Mouse (Mus musculus): ENCODE results near the gene Cyp24a1. TPM values are rescaled to one million over a fixed set of nuclear protein-coding genes. Genes with fewer than 3 reads are reported as not detected.
"Not testable (repeated sequence)": the region's sequence is repeated elsewhere in the genome, so short reads cannot be mapped to it uniquely, and the experiment has no call there.

Gene Cyp24a1
- total RNA-seq, 2 experiments from 2014 or later: not detected

DNA sequence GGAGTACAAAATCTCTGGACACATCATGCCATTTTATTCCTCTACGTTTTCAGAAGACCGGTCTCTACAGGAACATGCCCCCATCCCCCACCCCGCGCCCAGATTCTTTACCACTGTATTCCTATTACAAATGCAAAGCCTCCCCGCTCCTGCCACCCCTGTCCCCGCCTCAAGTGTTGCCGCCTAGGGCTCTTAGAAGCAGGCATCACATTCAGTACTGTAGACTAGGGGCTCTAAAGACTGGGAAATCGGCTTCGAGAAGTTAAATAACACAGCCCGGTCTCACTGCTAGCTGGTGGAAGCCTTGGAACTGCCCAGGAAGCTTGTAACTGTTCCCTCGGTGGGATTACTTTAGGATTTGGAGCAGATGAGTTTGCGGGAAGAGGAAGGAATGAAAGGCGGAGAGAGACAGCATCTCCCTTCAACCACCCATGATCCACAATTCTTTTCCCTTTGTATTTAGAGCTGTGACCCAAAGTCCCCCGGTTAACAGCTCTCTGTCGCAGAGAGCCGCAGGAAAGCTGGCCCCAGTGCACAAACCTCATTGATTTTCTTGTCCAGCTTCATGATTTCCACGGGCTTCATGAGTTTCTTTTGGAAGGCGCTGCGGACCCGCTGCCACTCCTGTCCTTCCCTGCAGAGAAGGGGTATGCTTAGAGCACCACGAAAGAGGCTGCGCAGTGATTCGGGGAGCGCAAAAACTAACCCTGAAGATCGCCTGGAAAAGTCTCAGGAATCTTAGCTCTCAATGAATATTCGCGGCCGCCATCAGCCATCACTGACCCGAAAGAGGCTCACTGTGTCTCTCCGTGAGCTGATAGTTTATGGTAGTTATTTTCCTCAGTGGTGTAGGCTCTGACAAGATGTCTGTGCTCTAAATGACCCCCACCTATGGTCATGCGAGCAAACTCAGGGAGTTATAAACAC, 1.9 kb downstream of the Cyp24a1 start:
- no peak for DNase-seq

DNA sequence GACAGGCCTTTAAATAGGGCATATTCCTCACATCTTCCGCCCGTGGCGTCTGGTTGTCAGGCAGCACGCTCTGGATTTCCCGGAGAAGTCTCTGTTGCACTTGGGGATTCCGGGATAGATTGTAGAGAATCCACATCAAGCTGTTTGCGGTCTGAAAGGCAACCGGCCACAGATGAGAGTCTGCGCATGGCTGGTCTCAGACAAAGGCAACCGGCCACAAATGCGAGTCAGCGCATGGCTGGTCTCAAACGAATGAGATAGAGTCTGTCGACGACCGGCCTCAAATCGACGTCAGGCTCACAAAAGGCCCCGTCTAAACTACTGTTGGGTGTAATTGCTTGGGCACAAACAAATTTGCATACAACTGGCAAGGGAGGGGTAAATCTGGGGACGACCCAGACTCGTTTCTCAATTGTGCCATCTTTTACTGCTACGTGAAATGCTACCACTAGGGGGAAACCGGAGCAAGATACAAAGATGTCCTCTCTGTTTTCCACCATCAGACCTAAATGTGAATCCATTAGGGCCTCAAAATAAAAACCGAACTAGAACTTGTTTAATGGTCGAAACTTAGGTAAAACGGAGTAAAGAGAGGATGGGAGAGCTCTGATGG, 8.9 kb downstream of the Cyp24a1 start:
- DNase-seq: no peak

DNA sequence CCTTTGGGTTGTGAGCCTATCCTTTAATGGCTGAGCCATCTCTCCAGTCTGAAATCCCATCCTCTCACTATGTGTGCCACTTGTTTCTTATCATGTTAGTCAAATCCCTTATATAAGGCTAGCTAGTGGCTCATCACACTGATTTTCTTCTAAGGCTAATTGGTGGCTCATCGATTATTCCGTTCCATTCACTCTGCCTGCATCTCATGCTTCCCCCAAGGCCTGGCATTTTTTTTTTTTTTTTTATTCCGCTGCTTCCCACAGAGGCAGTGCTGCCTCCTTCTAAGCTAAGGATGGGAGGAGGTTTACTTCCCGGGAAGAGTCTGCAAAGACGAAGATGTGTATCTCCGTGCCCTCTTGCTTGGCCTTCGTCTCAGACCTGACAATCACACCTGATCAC, 9.7 kb downstream of the Cyp24a1 start:
- DNase-seq: no peak

DNA sequence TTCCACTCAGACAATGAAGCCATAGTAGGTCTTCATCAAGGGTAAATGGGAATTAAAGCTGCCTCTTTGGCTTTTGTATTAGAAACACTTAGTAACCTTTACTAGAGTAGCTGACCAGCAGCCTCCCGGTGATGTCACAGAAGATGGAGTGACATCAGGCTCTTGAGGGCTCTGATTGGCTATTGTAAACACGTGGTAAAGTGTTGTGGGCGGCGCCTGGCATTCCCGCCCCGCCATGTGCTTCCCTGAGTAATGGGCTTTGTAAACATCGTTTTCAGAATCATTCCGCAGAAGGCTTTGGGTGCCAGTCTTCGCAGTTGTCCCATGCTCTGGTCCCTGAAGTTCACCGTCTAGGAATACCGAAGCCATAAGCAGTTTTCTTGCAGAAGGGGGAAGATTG, 13.0 kb downstream of the Cyp24a1 start:
- no peak for DNase-seq

DNA sequence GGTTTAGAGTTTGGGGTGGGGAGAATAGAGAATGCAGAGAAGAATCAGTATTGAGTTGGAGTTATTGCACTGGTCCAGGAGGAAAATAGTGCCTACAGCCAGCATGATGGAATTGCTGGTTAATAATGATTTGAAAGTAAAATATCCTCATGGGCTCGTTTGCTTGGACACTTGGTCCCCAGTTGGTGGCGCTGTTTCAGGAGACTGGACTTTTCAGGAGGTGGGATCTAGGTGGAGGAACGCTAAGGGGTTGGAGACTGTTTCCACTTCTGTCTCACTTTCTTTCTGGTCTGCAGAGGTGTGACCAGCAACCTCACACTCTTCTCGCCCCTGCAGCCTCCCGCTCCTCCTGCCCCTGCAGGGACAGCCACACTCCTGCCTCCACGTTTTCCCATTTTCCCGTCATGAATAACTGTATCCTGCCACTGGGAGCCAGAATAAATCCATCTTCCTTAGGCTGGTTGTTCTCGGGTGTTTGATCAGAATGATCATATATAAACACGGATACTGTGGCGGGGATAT, 14.9 kb downstream of the Cyp24a1 start:
- no peak for DNase-seq

DNA sequence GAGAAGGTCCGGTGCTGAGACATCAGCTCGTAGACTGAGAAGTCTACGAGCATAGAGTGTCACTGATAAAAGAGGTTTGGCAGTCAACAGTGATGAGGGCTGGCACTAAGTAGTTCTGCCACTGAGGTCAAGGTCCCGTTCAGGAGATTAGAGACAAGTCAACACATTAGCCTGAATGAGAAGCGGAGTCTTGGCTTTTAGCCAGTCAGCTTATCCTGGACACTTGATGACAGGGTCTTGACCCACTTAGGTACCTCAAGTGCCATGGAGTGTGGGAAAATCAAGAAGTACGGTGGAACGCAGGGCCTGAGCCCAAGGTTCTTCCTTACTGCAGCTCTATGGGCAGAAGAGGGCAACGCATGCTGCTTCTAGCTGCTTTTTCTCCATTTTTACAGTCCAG, 20.3 kb downstream of the Cyp24a1 start:
- DNase-seq: no peak

DNA sequence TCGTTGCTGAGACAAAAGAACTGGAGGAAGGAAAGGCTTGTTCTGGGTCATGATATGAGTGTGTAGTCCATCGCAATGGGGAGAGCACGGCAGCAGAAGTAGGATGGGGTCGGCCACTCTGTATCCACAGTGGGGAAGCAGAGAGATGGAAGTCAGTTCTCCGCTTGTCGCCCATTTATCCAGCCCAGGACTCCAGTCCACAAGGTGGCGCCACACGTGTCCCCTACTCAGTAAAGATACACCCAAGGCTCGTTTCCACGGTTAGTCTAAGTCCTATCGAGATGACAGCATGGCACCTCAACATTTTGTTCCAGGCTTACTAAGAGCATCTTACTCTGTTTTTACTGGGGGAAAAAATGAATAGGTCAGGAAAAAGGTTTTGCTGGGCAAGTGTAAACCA, 20.7 kb downstream of the Cyp24a1 start:
- DNase-seq: peak; percentile 28

DNA sequence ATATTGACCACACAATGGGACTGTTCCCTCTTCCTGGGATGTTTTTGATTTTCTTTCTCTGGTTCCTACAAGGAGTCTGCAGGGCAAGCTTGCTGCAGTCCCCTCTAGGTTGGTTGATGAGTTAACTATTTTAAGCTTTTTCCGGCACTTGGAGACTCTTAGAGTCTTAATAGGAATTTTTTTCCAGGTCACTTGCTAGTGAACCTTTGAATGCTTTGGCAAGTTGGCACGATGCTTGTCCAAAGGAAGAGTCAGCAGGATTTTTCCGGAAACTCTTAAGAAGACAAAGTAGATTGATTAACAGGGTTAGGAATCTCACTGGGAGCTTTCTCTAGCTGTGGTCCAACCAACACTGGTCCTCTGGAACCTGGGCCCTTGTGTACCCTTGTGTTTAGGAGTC, 21.8 kb downstream of the Cyp24a1 start:
- DNase-seq: no peak

DNA sequence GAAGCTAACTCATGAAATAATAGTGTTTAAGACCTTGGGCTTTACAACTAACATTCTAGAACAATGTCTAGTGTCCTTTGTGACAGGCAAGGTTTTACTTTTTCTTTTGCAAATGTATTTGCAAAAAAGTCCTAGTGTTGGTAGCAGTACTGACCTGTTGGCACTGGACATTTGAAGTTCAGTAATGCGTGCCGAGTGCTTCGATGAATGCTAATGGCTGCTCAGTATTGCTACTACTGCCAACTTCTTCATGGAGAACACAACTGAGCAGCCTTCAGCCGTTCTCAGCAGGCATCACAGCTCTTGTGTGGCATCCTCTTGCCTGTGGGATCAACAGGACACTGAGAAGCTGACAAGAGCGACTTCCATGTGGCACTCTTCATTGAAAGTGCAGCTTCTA, 22.8 kb downstream of the Cyp24a1 start:
- DNase-seq: no peak

DNA sequence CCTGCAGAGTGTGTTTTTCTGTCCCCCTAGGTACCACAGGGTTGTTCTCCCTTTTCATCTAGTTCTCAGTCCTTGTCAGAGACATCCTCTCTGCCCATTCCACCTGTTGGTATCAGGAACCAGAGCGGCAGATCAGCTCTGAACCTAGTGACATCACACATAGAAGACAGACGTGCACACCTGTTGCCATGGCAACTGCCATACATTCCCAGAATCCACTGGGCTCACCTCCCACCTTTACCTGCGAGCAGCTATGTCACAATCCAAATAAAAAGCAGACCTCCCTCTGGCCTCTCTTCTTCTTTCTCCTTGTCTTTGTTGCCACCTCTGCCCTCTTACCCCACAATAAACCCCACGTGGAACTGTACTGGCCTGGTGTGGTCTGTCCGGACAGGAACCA, 26.4 kb downstream of the Cyp24a1 start:
- no peak for DNase-seq

DNA sequence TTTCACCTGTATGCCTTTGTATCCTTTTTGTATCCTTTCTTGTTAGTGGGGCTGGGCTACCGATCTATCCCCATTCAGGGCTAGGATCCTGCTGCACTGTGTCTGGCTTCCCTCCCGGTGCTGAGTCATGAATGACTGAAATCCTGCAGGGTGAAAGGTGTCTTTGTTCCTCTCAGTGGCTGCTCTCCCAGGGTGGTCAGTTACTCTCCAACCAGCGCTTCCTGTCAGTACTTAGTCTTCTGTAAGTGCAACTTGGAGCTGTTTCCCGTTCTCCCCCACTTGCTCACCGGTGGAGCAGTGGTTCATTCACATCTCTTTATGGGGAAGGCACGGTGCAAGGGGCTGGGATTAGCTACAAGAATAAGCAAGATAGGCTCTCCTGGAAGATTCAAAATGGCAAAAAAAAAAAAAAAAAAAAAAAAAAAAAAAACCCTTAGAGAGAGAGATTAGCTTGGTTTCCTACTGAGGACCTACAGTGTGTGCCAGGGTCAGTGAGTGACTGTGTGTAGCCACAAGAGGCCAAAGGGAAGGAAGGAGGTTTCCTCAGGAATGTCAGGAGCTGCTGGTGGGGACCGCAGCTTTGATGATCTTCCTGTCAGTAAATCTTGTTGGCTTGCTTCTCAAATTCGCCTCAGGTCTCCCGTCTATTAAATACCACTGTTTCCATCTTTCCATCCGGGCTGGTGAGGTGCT, 27.2 kb downstream of the Cyp24a1 start:
- DNase-seq: peak; percentile 20

DNA sequence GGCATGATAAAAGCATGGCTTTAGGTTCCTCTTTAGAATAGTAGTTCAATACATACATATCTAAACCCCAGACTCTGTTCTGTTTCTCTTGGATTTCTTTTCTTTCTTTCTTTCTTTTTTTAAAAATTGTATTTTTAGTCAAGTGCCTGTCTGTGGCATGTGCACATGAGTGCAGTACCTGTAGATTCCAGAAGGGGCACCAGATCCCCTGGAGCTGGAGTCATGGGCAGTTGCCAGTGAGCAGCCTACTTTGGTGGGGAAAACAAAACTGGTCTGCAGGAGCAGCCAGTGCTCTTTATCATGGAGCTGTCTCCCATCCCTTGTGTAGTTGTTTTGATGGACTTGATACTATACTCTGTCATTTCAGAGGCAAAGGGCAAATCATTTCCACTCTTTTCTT, 28.9 kb downstream of the Cyp24a1 start:
- DNase-seq: no peak

DNA sequence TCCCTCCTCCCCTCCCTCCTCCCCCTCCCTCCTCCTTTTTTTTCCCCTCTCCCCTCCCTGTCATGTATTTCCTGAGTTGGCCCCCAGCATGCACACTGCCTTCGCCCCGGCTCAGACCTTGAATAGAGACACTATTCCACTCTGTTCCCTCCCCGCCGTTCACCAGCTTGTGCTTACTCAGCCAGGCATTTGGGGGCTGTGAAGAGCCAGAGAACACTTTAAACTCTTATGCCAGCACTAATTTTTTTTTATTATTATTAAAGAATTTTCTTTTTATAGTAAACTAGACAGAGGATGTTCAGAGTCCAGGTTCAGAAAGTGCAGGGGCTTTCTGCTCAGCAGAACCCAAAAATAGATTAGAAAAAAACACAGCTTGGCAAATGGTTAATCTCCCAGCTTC, 32.1 kb downstream of the Cyp24a1 start:
- DNase-seq: no peak

DNA sequence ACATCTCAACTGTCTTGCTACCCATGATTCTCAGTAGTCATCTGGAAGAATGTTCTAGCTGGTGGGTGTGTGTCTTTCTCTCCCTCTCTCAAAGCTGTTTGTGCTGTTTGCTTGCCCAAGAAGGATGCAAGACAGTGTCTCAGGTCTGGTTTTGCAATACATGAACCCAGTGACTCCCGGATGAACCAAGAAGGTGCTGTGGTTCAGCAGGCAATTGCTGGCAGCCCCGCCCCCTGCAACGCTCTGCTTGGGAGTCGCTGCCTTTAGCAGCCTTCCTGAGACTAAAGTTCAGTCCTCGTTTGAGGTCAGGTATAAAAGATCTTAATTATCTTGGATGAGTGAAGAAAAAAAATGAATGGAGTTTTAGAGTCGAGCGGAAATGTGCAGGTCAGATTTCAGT, 35.3 kb downstream of the Cyp24a1 start:
- DNase-seq: no peak

DNA sequence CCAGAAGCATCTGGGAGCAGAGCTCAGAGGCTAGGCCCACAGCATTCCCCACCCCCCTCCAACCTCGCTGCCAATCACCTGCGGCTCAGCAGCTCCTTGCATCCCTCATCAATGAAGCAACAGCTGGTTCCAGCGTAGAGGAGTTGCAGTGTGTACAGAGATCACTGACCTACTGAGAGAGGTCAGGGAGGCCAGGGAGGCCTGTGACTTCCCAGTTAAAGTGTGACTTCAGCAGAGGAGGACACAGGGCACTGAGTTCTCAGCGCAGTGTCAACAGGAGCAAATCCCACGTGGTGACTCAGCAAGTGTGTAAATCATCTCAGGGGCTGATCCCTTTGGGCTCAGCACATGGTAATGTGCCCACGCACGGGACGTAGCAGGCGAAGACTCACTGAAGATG, 37.1 kb downstream of the Cyp24a1 start:
- DNase-seq: no peak

DNA sequence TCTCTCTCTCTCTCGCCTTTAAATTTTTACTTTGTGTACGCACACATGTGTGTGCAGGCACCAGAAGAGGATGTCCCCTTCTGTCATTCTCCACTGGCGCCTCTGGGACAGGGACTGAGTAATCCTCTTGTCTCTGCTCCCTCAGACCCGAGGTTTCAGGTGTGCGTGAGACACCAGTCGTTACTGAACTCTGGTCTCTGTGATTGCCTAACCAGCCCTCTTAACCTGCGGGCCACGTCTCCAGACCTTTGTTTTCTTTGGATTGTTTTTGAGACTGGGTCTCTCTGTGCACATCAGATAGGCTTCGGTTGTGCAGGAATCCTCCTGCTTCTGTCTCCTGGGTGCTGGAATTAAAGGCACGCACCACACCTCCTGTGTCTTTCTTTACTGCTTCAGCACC, 37.8 kb downstream of the Cyp24a1 start:
- no peak for DNase-seq

DNA sequence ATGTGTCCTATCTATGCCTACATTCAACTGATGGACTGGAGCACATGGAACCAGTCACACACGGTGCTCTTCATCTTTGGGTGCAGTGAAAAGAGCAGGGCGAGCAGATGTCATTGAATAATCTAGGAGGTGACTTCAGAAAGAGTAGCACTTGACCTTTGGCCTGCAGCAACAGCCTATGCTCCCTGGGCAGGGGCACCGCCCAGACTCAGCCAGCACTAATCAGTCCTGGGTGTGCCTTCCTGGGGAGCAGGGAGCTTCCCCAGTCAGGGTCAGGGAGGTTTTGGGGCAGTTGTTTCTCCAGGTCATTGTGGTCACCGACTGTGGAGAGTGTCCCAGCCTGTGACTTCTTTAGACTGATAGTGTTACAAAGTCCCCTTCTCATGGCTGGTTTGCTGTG, 43.1 kb downstream of the Cyp24a1 start:
- DNase-seq: not testable (repeated sequence)

DNA sequence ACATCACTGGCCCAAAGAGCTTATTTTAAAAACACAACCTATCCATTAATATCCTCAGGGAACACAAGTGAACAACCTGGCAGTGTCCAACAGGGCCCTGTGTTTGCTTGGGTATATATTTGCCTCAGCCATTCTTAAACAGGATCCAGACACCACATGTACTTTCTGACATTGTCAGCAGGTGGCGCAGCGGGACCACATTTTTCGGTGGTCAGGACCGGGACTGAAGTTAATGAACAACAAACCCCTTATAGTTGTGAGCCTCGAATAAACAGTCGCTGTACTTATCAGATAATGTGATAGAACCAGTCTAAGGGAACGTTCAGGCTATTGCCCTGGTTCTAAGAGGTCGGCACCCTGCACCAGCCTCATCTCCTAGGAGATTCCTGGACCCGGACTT, 46.0 kb downstream of the Cyp24a1 start:
- peak; percentile 82 for DNase-seq

DNA sequence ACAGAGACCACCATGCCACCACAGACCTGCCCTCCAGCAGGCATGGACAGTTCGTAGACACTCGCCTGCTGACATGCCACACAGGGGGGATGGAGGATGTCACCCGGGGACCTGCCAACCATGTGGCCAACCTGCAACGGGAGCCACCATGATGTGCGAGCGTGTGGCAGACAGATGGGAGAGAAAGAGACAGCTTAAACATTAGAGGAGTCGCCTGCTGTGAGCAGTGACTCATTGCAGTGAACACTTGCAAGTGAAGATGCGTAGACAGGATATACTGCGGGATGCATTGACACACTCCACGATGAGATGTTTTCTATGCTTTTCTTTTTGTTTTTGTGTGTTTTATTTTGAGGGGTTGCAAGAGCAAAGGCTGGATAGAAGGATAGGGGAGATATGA, 49.3 kb downstream of the Cyp24a1 start:
- no peak for DNase-seq

DNA sequence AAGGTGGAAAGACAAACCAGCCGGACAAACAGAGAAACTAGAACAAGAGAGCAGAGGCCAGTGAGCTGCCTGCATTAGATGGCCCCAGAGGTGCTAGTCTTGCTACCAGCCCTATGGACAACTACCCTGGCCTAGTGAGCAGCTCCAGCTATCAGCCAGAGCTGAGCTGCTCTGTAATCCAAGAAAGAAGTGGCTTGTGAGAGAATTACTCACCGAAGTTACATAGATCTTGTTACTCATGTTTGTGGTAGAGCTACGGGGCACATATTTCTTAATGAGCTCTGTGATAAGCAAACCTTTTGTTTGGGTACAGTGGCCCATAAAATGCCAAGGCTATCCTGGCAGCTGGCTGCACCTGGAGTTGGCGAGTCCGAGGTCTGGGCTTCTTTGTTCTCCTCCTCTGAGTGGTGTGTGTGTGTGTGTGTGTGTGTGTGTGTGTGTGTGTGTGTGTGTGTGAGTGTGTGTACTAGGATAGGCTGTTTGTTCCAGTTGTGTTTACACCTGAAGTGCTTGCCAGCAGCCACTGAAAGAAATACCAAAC, 50.0 kb downstream of the Cyp24a1 start:
- DNase-seq: no peak

DNA sequence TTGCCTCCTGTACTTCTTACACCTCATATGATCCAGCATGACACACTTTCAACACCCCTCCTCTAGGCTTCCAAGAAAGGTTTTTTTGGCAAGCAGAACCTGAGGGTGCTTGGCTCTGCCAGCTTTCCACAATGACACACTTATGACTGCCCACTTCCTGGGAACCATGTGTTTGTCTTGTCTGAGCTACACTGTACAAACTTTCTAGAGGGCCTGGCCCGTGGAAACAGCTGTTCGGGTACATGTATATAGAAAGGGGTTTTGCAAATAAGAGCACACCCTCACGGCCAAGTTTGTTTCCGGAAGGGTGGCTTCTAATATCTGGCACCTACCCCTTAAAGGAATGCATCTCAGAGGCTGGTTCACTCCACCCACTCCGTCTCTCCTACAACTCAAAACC, 51.1 kb downstream of the Cyp24a1 start:
- DNase-seq: no peak

DNA sequence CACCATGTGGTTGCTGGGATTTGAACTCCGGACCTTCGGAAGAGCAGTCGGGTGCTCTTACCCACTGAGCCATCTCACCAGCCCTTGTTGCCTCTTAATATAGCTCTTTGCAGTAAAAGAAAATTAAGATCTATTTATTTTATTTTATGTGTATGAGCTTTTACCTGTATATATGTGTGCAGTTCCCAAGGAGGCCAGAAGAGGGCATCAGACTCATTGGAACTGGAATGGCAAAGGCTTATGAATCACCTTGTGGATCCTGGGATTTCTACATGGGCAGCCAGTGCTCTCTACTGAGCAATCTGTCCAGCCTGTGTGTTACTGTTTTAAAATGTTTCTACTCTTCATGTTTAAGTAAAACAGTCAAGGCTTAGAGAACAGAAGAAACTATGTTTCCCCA, 54.4 kb downstream of the Cyp24a1 start:
- no peak for DNase-seq

DNA sequence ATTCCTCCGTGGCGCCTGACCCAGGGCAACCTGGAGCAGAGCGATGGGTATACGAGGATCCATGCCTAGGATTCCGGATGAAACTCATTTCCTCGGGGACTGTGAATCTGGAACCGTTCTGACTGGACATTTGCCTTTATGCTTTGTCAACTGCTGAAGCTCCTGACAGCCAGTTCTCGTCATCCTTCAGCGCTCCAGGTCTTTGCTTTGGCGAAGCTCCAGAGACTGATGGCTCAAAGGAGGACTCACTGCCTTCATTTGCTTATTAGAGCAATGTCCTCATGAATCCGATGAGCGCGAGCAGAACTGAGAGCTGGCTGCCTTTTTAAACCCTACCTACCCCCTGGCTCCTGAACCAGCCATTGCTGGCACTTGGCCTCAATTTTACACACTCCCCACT, 58.2 kb downstream of the Cyp24a1 start:
- no peak for DNase-seq
